Mouse (Mus musculus): ENCODE measurements around the gene Med25.
A peak's percentile ranks its signal among the peaks of the same experiment; 100 is the strongest.
"Not testable (repeated sequence)": the region's sequence is repeated elsewhere in the genome, so short reads cannot be mapped to it uniquely, and the experiment has no call there.

The Med25 gene

DNA sequence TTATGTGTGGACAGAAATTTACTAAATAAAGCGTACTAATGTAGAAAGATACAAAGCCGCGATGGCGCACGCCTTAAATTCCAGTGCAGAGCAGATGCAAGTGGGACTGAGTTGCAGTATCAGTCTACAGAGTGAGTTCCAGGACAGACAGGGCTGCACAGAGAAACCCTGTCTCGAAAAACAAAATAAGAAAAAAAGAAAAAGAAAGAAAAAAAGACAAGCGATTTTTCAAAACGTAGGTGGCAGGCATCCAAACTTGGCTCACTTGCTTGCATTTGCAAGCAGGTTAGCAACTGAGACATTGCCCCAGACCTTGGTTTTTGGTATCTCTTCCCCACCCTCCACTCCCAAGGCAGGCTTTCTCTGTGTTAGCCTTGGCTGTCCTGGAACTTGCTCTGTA is 685 bp upstream of the Med25 start:
- no peak for DNase-seq (ENCODE audit: low spot score in 2 of 2)

DNA sequence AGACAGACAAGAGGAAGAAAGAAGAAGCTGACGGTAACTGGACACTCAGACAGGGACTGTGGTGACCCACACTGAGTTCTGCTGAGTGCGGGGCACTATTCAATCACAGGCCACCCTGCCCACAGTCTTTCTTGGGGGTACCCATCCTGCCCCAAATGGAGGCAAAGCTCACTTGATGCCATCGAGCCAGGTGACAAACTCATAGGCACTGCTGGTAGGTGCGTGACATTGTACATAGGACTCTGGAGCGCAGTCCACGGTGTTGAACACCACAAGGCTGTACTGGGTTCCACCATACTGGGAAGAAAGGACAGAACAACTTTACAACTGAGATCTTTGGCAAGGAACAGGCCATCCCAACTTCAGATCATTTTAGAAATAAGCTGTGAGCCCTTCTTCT is 901 bp downstream of the Med25 start:
- no peak for DNase-seq (ENCODE audit: low spot score in 2 of 2)

DNA sequence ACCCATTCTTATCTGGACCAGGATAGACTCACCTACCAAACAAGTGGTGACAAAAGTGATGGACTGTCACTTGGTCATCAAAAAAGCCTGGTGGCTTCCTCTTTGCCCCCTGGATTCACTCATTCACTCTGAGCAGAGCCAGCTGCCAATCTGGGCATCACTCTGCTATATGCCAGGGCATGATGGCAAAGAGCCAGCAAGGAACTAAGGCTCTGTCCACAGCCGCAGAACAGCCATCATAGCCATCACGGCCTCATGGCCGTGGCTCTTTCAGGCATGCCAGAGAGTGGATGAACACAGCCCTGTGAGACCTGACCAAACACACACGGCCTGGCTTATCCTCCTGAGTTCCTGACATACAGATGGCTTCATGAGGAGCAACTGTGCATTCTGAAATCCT is 1.8 kb downstream of the Med25 start:
- no peak for DNase-seq (ENCODE audit: low spot score in 2 of 2)

DNA sequence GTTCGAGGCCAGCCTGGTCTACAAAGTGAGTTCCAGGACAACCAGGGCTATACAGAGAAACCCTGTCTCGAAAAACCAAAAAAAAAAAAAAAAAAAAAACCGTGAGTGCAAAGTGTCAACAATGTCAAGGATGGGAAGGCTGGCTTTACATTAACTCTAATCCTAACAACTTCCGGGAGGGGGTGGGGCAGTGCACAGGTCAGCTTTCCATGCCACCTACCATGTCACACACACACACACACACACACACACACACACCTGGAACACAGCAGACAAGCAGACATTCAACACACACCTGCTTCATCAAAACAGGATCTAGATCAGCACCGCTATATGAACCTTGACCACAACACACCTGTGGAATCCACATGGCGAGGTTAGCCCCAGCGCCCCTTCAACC is 2.3 kb downstream of the Med25 start:
- DNase-seq (ENCODE audit: low spot score in 2 of 2) = no peak

DNA sequence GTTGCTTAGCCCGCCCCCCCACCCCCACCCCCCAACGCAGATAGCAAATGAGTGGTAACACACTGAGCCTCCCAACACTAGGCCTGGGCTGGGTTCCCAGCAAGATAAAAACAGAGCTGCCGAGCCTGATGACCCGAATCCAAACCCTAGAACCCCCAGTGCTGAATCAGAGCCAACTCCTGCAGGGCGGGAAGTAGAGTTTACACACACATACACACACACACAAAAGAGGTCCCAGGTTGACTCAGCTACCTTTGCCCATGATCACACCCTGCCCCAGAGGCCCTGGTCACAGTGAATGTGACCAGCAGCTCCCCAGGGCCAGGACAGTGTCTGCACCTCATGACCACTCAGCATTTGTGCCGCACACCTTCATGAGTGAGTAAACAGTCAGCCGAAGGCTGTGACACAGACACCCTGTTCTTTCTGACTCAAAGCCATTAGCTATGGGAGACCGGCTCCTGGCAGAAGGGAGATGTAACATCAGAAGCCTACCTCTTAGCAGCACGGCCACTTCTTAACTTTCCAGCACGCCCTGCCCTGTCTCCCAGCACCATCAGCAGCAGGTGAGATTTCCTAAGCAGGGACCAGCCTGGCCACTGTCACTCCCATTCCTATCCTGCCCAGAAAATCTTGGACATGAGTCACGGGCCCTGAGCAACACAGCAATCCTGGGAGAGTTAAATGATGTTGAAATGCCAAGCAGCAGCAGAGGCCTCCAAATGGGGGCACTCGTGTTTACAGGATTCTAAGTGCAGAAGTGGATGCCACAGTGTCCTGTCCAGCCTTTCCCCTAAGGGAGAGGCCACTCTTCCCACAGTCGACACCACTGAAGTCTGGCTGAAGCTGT is 4.0 kb downstream of the Med25 start:
- DNase-seq (ENCODE audit: low spot score in 2 of 2) = no peak

DNA sequence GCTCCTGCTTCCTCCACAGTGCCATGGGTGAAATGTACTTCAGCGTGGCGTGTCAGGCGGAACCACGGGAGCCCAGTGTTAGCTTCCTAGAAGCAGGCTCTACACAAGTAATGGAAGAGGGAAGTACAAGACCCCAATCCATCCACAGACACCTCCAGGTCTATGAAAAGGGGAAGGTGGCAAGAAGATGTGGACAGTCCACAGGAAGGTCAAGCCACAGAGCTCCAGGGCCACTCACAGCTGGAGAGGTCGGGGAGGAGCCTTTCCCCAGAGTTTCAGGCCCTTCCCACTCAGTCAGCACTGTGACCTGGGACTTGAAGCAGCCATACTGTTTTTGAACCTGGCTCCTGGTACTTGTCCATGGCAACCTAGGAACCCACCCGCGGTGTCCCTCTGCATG is 5.5 kb downstream of the Med25 start:
- no peak for DNase-seq (ENCODE audit: low spot score in 2 of 2)

DNA sequence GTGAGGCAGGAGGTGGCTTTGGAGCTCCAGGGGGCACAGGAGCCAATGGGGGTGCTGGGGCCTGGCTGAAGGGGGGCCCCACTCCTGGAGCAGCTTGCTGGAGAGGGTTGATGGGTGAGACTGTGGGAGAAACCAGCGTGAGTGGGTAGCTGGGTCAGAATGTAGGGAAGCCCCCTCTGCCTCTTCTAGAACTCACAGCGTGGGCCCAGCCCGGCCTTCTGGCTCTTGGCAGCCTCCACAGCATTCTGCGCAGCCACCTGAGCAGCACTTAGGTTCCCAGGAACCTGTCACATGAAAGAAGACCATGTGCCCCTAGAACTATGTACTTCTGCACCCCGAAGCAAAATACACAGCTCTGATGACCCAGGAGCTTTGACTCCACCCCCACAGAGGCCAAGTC is 7.9 kb downstream of the Med25 start:
- no peak for DNase-seq (ENCODE audit: low spot score in 2 of 2)

DNA sequence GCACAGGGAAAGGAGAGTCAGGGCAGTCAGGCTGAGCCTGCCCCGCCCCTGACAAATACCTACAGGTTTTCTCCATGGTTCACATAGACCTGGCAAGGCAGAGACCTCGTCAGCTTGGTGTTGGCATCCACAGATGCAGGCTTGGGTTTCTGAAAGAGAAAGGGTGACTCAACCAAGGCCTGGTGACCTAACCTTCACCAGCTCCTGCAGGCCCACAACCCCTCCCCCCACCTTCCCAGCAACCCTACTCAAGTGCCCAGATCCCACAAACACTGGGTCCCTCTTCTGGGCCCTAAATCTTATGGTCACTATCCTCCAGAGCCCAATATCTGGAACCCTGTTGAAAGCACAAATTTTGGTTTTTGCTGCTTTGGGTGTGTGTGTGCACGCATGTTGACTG is 9.5 kb downstream of the Med25 start:
- DNase-seq (ENCODE audit: low spot score in 2 of 2) = no peak

DNA sequence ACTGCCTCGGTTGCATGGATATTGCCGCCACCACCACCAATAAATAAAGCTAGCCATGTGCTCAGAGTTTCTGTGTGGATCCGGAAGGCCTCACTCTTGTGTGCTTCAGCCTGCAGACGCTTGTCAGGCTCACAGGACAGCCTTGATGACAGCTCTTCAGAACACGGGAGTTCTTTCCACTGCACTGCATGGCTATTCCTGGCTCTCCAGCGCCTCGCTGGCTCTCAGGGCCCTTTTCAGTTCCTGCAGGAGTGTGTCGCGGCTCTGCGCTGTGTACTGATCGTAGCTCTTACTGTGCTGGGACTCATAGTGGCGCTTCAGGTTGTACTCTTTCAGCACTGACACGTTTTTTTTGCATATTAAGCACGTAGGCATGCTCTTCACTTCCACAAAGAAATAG is 14.7 kb downstream of the Med25 start:
- DNase-seq (ENCODE audit: low spot score in 2 of 2) = no peak

DNA sequence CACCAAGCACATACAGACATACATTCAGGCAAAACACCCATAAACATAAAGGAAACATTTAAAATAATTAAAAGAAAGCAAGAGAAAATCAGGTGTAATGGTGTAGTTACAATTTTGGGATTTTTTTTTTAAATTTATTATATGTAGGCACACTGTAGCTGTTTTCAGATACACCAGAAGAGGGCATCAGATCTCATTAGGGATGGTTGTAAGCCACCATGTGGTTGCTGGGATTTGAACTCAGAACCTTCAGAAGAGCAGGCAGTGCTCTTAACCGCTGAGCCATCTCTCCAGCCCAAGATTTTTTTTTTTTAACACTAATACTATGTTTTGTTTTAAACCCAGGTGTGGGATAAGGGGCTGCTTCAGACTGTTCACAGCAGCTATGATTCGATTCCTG is 20.7 kb downstream of the Med25 start:
- not testable (repeated sequence) for DNase-seq (ENCODE audit: low spot score in 2 of 2)

DNA sequence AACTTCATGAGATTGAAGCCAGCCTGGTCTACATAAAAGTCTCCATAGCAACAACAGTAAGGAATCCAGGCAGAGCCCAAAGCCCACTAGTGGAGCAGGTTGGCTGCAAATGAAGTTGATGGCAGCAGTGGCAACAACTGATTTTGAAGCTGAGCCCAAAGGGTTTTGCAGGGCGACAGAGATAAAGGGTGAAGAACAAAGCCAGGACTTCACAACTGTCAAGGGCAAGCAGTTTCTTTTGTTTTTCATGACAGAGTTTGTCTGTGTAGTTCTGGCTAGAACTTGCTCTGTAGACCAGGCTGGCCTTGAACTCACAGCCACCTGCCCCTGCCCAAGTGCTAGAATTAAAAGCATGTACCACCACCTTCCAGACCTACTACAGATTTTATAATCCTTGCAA is 21.3 kb downstream of the Med25 start:
- DNase-seq (ENCODE audit: low spot score in 2 of 2) = no peak

DNA sequence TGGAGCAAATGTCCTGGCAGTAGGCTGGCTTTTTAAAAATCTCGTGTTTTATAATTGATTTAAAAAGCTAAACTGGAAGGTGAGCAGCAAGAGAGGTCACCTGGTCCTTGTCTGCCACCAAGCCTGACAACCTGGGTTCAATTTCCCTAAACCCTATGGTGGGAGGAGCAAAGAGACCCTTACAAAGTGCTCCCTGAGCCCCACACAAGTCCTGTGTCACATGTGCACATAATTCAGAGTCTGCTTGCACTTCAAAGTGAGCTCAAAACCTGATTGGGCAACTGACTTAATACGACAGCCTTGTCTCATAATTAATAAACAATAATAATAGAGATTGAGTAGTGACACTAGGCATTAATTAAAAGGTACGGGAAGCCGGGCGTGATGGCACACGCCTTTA is 21.9 kb downstream of the Med25 start:
- DNase-seq (ENCODE audit: low spot score in 2 of 2) = no peak

DNA sequence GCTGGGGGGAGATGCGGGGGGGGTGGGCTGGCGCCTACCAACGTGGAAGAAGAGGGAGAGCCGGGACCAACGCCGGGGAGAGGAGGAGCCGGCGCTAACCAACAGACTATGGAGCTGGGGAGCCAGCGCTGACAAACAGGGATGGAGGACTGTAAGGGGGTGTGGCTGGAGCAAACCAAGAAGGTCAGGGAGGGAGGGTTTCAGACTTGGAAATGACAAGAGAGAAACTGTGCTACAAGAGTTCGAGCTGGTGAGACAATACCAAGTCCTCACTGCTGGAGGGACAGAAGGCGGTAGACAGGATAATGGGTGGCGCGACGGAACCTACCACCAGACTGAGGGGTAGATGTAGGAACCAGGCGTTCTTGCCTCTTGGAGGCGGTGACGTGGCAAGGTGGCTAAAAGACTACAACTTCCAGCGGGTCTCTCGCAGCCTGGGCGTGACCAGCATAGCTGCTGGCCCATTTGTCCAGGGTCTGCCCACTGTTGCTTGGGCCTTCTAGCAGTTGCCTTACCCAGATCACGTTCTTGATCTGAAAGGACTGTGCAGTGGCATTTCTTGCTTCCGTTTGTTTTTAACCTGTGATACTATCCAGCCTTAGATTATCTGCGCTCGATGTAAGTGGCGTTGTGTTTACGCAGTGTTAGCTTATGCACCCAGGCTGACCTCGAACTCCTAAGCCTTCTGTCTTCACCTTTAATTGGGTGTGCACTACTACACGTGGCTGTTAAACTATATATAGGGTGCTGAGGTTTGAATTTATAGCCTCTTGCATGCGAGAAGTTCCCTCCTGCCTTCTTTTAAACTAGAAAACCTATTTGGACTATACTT is 22.6 kb downstream of the Med25 start, which contains the start of gene Ptov1:
Ptov1 (minus strand) TSS at position 92 of the 832 bp plus-strand sequence.
- peak; percentile 92 for DNase-seq (ENCODE audit: low spot score in 2 of 2)

DNA sequence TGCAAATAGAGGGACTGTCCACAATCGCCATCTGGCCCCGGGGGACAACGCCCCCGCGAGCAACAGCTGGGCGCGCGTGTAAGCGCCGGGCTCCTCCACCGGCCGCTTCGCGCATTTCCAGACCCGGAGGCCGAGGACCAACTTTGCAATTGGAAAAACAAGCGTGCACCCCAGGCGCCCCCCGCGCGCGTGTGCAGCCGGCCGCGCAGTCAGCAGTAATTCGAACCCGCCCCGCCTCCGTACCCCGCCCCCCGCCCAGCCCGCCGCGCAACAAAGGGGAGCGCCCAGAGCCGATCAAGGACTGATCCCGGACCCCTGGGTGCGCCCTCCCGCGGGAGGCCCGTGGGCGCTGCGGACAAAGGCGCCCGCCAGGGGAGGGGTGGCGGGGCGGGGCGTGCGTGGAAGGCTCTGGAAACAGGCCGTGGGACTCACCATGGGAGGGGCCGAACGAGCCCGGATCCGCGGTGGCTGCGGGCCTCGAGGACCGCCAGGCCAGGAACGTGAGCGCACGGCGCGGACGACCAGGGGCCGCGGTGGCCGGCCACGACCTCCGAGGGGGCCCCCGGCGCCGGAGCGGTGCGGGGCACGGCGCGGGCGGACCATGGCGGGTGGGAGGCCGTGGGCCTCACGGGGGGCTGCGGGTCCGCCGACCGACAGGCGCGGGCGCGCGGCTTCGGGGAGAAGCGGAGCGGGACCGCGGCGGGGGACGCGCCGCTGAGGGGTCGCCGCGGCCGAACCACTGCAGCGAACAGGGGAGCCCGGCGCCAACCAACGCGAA is 23.4 kb downstream of the Med25 start:
- DNase-seq (ENCODE audit: low spot score in 2 of 2) = peak; percentile 73 to 76

DNA sequence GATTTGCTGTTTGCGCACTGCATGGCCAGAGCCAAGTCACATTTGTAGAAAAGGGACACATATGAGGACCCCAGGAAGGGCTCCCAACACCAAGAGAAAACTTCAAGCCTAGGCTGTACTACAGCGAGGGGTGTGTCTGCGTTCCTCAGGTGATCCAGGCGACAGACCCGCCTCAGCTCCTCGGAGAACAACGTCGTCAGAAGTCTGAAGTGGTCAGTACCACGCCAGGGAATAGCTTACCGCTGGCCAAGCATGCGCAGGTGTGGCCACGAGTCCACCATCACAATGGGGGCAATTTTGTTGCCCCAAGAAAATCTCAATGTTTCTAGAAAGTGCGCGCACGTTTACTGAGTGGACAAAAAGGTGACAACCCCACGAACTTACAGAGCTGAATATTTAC is 24.0 kb downstream of the Med25 start:
- no peak for DNase-seq (ENCODE audit: low spot score in 2 of 2)

DNA sequence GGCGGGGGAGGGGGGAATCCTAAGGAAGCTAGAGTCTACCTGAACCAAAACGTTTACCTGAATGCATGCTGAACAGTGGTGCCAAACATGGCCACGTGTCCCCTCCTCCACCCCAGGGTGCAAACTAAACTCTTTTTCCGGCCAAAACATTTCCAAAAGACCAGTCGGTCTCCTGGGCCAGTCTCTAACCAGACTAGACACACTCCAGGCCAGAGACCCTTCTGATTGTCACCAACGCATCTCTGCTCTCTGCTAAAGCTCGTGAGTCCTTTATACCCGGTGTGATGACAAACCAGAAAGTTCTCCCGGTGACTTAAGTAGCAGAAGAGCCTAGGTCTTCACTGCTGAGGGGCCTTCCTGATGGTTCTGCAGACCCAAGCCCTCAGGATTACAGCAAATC is 24.7 kb downstream of the Med25 start:
- no peak for DNase-seq (ENCODE audit: low spot score in 2 of 2)

DNA sequence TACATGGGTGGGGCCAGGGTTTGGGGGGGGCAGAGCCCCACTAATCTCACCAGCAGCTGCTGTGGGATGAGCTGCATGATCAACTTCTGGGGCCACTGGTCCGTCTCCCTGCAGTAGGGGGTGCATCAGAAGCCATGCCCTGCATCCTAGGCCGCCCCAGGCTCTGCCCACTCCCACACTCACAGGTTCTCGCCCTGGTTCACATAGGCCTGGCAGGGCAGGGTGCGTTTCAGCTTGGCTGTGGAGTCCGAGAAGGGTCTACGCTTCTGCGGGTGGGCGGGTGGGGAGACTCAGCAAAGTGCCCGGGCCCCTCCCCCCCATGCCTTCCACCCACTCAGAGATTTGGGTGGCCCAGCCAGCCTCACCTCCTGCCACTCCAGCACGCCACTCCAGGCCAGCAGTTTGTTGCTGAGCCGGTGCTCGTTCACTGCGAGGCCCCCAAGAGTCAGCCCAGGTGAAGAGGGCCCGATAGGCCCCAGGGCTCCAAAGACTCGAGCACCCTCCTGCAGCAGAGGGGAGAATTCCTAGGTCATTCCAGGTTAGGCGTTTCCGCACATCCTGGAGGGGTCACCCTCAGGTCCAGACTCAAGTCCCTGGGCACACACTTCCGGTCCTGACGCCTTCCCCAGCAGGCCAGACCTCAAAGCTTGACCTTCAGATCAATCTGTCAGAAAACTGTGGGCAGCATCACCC is 25.4 kb downstream of the Med25 start:
- no peak for DNase-seq (ENCODE audit: low spot score in 2 of 2)

DNA sequence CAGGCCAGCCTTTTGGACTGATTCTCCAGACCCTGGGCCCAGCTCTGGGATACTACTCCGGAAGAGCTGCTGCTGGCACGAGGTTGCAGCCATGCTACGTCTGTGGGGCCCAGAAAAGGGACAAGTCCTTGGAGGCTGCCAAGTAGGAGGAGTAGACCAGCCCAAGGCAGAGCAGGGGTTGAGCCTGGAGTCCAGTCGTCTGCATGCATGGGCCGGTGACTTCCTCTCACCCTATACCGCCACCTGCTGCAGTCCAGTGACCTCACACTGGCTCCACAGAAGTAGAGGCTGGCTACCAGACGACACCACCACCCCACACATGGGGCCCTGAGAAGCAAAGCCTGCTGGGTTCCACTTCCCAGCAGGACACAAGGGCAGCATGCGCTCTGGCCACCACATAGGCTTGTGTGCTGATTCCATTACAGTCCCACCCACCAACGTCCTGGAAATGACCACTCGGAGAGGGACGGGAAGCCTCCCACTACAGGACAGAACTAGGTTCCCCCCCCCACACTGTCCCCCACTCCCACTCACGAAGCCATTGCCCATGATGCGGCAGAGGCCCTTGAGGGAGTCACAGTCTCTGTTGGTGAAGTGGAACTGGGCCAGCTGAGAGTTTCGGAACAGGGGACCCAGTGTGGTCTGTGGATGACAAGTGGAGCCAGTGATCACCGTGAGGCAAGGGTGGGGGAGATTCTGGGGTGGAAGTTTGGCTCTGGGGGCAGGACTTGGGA is 26.1 kb downstream of the Med25 start:
- peak; percentile 74 to 80 for DNase-seq (ENCODE audit: low spot score in 2 of 2)

DNA sequence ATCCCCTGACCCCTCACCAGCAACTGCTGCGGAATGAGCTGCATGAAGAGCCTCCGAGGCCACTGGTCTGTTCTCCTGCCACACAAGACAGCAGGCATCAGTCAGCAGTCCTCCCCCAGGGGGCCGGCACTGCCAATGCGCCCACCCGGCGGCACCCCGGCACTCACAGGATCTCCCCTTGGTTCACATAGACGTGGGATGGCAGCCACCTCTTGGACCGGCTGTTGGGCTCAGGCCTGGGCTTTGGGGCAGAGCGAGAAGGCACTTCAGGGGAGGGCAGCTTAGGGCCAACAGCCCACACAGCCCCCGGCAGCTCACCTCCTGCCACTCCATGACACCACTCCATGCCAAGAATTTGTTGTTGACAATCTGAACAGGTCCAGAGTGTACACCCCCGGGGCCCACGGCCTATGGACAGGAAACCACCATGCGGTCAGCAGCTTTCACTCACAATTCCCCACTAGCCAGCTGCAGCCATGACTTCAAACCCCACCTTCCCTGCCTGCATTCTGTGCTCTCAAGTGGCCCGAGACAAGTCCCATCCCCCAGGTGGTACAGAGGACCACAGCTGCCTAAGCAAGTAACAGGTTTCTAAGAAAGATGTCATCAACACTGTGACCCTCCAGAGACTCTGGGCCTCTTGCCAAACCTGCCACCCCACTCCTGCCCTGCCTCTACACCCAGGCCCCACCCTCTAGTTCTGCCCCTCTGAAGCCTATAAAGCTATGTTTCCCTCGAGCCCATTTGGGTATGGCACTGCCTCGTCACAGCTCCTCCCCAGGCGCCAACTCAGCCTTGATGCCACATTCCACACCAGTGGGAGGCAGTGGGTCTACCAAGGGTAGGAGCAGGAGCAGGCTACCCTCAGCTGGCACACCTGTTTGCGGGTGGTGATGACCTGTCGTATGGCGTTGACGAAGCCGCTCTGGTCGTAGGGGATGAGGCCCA is 27.6 kb downstream of the Med25 start:
- DNase-seq (ENCODE audit: low spot score in 2 of 2) = no peak

DNA sequence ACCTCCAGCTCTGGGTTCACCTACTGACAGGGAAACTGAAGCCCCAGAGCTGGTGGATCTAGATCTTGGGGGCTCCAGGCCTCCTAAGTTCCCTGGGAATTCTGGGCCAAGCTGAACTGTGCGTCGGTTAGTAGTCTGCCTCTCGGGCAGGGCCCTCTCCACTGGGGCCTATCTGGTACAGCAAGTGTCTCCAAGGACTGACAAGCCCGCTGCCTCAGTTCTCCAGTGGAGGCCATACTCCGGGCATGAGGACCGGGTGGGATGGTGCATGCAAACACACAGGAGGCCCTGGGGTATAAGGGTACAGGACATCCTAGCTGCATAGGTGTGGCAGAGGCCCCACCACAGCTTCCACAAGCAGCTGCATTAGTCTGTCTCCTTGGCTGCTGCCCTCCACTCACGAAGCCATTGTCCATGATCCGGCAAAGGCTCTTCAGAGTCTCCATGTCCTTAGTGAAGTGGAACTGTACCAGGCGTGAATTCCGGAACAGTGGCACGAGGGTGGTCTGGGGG is 28.5 kb downstream of the Med25 start:
- no peak for DNase-seq (ENCODE audit: low spot score in 2 of 2)

Measured in urinary bladder, postnatal 4 days (tissue).